Mouse (Mus musculus): ENCODE measurements at regions not wholly inside any gene's neighbourhood (a gene's known extent, or its start where the extent isn't known, plus 50 kb on each side); places are given as distances from the start of the nearest gene placed in this dataset.

- no peak for DNase-seq
Observed at GRCm38 (mm10) chr15:57542630-57543029, 65.2 kb upstream of the Slc22a22 start.

GRCm38 (mm10) chr15:57535514-57535913 lies 58.1 kb upstream of the Slc22a22 start:
- DNase-seq = no peak

Data from cerebellum, adult 9-11 months (tissue).